Mouse (Mus musculus): Measurements from ENCODE around the gene Ripor2. TPM values are rescaled to one million over a fixed set of nuclear protein-coding genes. Genes with fewer than 3 reads are reported as not detected.

Gene Ripor2
- total and polyA plus RNA-seq, 2 experiments from 2014 or later = 21.3 to 53.2 TPM

DNA sequence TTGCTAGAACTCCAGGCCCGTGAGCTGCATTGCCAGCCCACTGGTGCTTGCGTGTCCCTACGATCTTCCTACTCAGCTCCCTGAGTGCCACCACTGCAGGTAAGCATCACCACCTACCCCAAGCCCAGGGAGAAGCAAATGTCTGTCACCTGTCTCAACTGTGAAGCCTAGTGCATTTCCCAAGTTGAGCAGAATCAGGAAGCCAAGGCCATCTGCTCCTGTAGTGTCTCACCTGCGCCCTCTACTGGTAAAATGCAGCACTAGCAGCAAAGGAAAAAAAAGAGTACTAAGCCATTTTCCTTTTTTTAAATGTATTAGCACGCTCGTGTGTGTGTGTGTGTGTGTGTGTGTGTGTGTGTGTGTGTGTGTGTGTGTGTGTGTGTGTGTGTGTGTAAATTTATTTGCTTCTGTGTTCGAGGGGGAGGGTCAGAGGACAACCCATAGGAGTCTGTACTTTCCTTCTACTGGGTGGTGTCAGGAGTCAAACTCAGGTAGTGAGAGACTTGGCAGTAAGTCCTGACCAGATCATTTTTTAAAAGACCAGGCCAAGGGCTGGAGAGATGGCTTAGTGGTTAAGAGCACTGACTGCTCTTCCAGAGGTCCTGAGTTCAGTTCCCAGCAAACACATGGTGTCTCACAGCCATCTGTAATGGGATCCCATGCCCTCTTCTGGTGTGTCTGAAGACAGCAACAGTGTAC, 194.3 kb downstream of the Ripor2 start:
- Histone ChIP-seq H3K4me3 (ENCODE audit: low read depth, low read length) (no peak overlapping the region), H3K27ac (ENCODE audit: low read depth, low read length) (no peak overlapping the region), H3K36me3 (ENCODE audit: insufficient read depth) (no peaks in the 10 kb centered on the region), H3K9me3 (ENCODE audit: low read length) (no peaks in the 10 kb centered on the region), H3K4me1 (ENCODE audit: insufficient read depth) (no peaks in the 10 kb centered on the region), H3K4me2 (ENCODE audit: low read depth) (no peak overlapping the region), H3K27me3 (ENCODE audit: insufficient read depth, low read length) (no peaks in the 10 kb centered on the region), H3K9ac (no peak overlapping the region)
- TF ChIP-seq CTCF (IDR thresholded peaks at IDR 0.05; ENCODE audit: low read depth) = peak; percentile 81
- 47% methylated on average over 7 of the region's 7 CpGs for WGBS
- DNase-seq = peak; percentile 71
- ATAC-seq = peak; percentile 59

DNA sequence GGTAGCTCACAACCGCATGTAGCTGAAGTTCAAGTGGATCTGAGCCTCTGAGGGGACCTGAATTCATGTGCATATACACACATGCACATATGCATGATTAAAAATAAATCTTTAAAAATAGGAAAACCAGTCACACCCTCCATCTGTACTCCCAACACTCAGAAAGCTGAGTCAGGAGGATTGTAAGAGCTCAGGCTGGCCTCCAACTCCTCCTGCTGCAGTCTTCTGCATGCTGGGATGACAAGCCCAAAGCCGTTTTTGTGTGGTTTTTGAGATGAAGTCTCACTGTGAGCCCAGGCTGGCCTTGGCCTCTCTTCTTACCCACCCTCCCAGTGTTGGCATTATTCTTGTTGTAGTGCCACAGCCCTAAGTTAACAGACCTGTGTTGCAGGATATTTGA, 196.0 kb downstream of the Ripor2 start:
- WGBS = 67% methylated on average over 2 of the region's 2 CpGs
- Histone ChIP-seq H3K9me3 (ENCODE audit: low read length) (no peaks in the 10 kb centered on the region), H3K9ac (no peak overlapping the region), H3K27me3 (ENCODE audit: insufficient read depth, low read length) (no peaks in the 10 kb centered on the region), H3K4me1 (ENCODE audit: insufficient read depth) (no peaks in the 10 kb centered on the region), H3K4me3 (ENCODE audit: low read depth, low read length) (no peak overlapping the region), H3K4me2 (ENCODE audit: low read depth) (no peak overlapping the region), H3K36me3 (ENCODE audit: insufficient read depth) (no peaks in the 10 kb centered on the region), H3K27ac (ENCODE audit: low read depth, low read length) (no peak overlapping the region)
- DNase-seq = no peak
- no peak for TF ChIP-seq CTCF (IDR thresholded peaks at IDR 0.05; ENCODE audit: low read depth)
- no peak for ATAC-seq

DNA sequence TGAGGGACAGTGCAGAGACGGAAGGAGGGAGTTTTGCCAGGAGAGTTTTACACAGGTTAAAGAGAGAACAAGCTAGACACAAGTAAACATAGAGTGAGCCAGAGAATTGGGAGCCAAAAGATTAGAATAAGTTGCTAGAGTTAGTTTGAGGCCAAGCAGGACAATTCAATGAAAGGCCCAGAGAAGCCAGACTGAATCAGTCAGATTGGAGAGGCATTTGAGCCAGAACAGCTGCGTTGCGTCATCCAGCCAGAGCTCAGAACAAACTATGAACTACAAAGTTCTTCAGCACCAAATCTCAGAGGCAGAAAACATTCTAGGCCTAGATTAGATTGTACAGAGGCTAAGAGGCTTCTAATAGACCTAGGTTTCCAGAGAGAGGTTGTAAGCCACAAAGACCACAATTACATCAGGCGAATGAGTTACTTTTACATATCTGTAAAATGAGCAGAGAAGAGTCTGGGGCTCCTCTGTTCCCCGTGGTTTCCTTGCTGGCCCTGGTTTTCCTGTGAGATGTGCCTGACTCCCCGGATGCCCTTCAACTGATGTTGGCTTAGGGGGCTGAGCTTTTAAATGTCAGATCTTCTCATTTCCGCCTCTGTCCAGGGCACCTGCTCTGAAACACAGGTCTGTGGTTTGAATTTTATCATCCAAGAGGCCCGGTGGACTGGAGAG, 196.9 kb downstream of the Ripor2 start:
- H3K4me3 ChIP-seq (ENCODE audit: low read depth, low read length) = no peak overlapping the region
- no peak for TF ChIP-seq CTCF (IDR thresholded peaks at IDR 0.05; ENCODE audit: low read depth)
- H3K4me1 ChIP-seq (ENCODE audit: insufficient read depth) = no peaks in the 10 kb centered on the region
- H3K27ac ChIP-seq (ENCODE audit: low read depth, low read length) = no peak overlapping the region
- H3K9me3 ChIP-seq (ENCODE audit: low read length) = no peaks in the 10 kb centered on the region
- no peaks in the 10 kb centered on the region for H3K27me3 ChIP-seq (ENCODE audit: insufficient read depth, low read length)
- H3K4me2 ChIP-seq (ENCODE audit: low read depth) = no peak overlapping the region
- WGBS = 88% methylated on average over 8 of the region's 8 CpGs
- no peak overlapping the region for H3K9ac ChIP-seq
- DNase-seq (no peak), ATAC-seq (no peak)
- no peaks in the 10 kb centered on the region for H3K36me3 ChIP-seq (ENCODE audit: insufficient read depth)

DNA sequence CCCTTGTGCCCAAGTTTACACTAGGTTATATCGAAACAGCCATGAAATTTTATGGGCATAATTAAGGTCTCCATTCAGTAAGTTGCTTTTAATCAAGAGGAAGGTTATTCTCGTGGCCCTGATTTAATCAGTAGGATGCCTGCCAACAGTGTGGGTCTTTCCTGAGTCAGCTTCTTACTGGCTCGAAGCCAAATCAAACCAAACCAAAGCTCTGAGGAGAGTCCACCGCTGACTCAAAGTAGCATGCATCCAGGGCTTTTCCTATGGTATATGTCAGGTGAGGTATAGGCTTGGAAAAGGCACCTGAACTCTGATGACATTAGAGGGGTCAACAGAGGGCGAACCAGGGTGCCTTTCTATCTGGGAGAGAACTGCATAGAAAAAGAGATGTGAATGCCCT, 199.9 kb downstream of the Ripor2 start:
- DNase-seq (no peak), ATAC-seq (no peak)
- no peaks in the 10 kb centered on the region for H3K36me3 ChIP-seq (ENCODE audit: insufficient read depth)
- H3K4me2 ChIP-seq (ENCODE audit: low read depth) = no peak overlapping the region
- H3K9me3 ChIP-seq (ENCODE audit: low read length) = no peaks in the 10 kb centered on the region
- no peak overlapping the region for H3K4me3 ChIP-seq (ENCODE audit: low read depth, low read length)
- WGBS = 48% methylated on average over 5 of the region's 5 CpGs
- H3K27ac ChIP-seq (ENCODE audit: low read depth, low read length) = no peak overlapping the region
- H3K9ac ChIP-seq = no peak overlapping the region
- TF ChIP-seq CTCF (IDR thresholded peaks at IDR 0.05; ENCODE audit: low read depth) = no peak
- no peaks in the 10 kb centered on the region for H3K4me1 ChIP-seq (ENCODE audit: insufficient read depth)
- H3K27me3 ChIP-seq (ENCODE audit: insufficient read depth, low read length) = no peaks in the 10 kb centered on the region

Other genes with a start within 250 kb of the Ripor2 start
- gene Armh2, start 159.0 kb downstream of the Ripor2 start, total RNA-seq (2014; rRNA removed) = 0.86 TPM in 1 of 2 replicates, not detected in the other
- not detected in 2 replicates for gene Armh2, start 159.0 kb downstream of the Ripor2 start, polyA plus RNA-seq (2015; fragmentation: Nextera tagmentation; extraction: Ambion mirVana)
- gene Gmnn, start 179.7 kb downstream of the Ripor2 start, total RNA-seq (2014; rRNA removed) = 4.4 and 5.5 TPM in 2 replicates
- gene Gmnn, start 179.7 kb downstream of the Ripor2 start, polyA plus RNA-seq (2015; fragmentation: Nextera tagmentation; extraction: Ambion mirVana) = 12.9 and 15.2 TPM in 2 replicates
- gene BC005537, start 219.5 kb downstream of the Ripor2 start, total RNA-seq (2014; rRNA removed) = 64.2 and 68.4 TPM in 2 replicates
- gene BC005537, start 219.5 kb downstream of the Ripor2 start, polyA plus RNA-seq (2015; fragmentation: Nextera tagmentation; extraction: Ambion mirVana) = 16.1 and 16.9 TPM in 2 replicates
- 25.0 and 29.1 TPM in 2 replicates for gene Acot13, start 249.4 kb downstream of the Ripor2 start, total RNA-seq (2014; rRNA removed)
- gene Acot13, start 249.4 kb downstream of the Ripor2 start, polyA plus RNA-seq (2015; fragmentation: Nextera tagmentation; extraction: Ambion mirVana) = 74.2 and 79.4 TPM in 2 replicates
- 39.2 and 45.4 TPM in 2 replicates for gene Tdp2, start 249.5 kb downstream of the Ripor2 start, total RNA-seq (2014; rRNA removed)
- gene Tdp2, start 249.5 kb downstream of the Ripor2 start, polyA plus RNA-seq (2015; fragmentation: Nextera tagmentation; extraction: Ambion mirVana) = 31.4 and 31.7 TPM in 2 replicates

All from forebrain, postnatal 0 days (tissue).